Mouse (Mus musculus): Measurements from ENCODE around the gene Tmem245. TPM values are rescaled to one million over a fixed set of nuclear protein-coding genes. Genes with fewer than 3 reads are reported as not detected.

Tmem245 gene
- polyA plus RNA-seq, 1 experiment from 2014 or later: 11.6 TPM

DNA sequence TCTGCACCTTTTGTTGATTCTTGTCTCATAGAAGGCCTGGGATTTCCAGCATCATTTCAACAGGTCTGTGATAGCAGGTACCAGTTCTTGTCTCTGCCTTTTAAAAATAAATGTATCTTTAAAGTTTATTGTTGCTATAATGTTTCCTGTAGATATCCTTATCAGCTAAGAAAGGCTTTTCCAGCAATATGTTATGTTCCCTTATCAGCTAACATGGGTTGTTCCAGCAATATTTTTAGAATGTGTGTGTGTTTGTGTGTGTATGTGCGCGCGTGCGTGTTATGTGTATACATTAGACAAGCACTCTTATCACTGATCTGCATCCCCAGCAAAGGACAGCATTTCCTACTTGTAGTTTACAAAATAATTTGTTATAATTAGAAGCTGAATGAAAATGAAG is 85.7 kb downstream of the Tmem245 start:
- Histone ChIP-seq H3K27ac (no peak overlapping the region), H3K4me1 (peaks cover 12% of the 10 kb centered on the region), H3K4me2 (replicated peaks) (no peak overlapping the region), H3K9me3 (no peaks in the 10 kb centered on the region), H3K36me3 (no peaks in the 10 kb centered on the region), H3K4me3 (no peak overlapping the region), H3K27me3 (no peaks in the 10 kb centered on the region), H3K9ac (no peak overlapping the region)
- WGBS: 95% methylated on average over 4 of the region's 4 CpGs
- no peak for ATAC-seq (ENCODE audit: low FRiP score, low read depth)

GRCm38 (mm10) chr4:56858733-56859132 is 88.5 kb downstream of the Tmem245 start:
- Histone ChIP-seq H3K9ac (no peak overlapping the region; the same call in 1 of the 2 replicates), H3K9me3 (no peaks in the 10 kb centered on the region), H3K4me2 (replicated peaks) (no peak overlapping the region), H3K4me1 (peaks cover 12% of the 10 kb centered on the region), H3K4me3 (no peak overlapping the region), H3K36me3 (no peaks in the 10 kb centered on the region), H3K27me3 (no peaks in the 10 kb centered on the region), H3K27ac (no peak overlapping the region)
- 75% methylated on average over 9 of the region's 9 CpGs for WGBS
- no peak for ATAC-seq (ENCODE audit: low FRiP score, low read depth)

DNA sequence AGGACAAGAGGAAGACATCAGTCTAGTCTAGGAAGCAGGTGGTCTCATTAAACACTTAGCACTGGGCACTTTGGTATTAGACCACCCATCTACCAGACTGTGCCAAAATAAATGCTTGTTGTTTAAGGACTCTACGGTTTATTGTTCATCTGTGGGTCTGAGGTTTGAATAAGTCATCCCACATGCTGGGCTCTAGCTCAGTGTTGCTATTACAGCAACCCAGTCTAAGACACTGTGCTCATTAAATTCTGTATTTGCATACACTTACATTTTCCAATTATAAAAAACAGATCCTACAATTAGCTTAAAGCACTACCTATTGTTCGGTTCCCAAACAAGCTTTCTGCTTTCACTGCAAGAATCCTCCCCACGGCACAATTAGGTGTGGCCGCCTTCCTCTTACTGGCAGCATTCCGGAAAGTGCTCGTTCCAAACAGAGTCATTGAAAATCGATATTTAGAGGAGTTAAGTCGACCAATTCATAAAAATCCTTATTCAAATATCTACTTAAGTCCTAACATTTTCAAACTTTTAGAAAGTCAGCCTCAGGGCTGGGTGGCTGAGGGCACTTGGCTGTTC is 90.8 kb downstream of the Tmem245 start:
- 77% methylated on average over 8 of the region's 8 CpGs for WGBS
- Histone ChIP-seq H3K4me3 (no peak overlapping the region), H3K9me3 (no peaks in the 10 kb centered on the region), H3K27me3 (no peaks in the 10 kb centered on the region), H3K4me1 (peaks cover 15% of the 10 kb centered on the region; the same call in 1 of the 2 replicates), H3K36me3 (no peaks in the 10 kb centered on the region), H3K27ac (no peak overlapping the region), H3K9ac (no peak overlapping the region), H3K4me2 (replicated peaks) (no peak overlapping the region)
- ATAC-seq (ENCODE audit: low FRiP score, low read depth): no peak; the same call in 1 of the 2 replicates

DNA sequence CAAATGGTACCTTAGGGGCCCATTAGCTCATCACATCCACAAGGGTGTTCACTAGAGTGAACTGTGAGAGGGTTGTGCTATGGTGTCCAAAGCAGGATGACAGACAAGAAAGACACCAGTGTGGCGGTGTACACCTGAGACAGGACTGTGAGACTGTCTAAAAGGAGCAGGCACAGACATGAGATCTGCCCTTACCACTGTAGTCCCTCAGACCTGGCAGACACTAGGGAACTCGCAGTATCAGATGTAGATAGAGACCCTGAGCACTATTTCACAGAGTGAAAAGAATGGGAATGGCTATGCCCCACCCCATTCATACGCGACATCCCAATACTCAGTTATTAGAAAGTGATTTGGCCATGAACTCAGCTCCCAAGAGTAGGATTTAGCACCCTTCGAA is 91.3 kb downstream of the Tmem245 start:
- Histone ChIP-seq H3K27me3 (no peaks in the 10 kb centered on the region), H3K9me3 (no peaks in the 10 kb centered on the region), H3K9ac (no peak overlapping the region), H3K4me3 (no peak overlapping the region), H3K4me1 (peaks cover 19% of the 10 kb centered on the region; the same call in 1 of the 2 replicates), H3K4me2 (replicated peaks) (no peak overlapping the region), H3K36me3 (no peaks in the 10 kb centered on the region), H3K27ac (no peak overlapping the region)
- WGBS: 92% methylated on average over 5 of the region's 5 CpGs
- ATAC-seq (ENCODE audit: low FRiP score, low read depth): no peak

DNA sequence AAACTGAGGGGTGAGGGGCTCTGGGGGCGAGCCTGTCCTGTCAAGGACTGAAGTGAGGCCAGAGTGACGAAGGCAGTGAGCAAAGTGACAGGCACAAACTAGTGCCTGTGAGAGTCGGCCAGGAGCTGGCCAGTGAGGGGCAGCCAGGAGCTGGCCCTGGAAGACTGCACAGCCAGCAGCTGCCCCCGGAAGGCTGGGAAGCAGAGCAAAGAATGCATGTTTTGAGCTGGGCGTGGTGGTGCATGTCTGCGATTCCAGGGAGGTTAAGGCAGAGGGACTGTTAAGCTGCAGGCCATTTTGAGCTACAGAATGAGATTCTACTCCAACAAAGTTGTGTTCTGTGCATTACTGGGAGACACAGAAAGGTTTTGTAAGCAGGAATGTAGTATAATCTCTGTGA is 96.5 kb downstream of the Tmem245 start:
- Histone ChIP-seq H3K27ac (peak overlapping the region; percentile 11; the same call in 1 of the 2 replicates), H3K9ac (0 out of 2 replicates have a peak overlapping the region, but pooled peaks have one; percentile 8), H3K36me3 (peaks cover 3% of the 10 kb centered on the region; the same call in 1 of the 2 replicates), H3K9me3 (no peaks in the 10 kb centered on the region), H3K4me1 (peaks cover 23% of the 10 kb centered on the region), H3K4me3 (no peak overlapping the region), H3K4me2 (replicated peaks) (no peak overlapping the region), H3K27me3 (no peaks in the 10 kb centered on the region)
- 35% methylated on average over 6 of the region's 6 CpGs for WGBS
- ATAC-seq (ENCODE audit: low FRiP score, low read depth): no peak

DNA sequence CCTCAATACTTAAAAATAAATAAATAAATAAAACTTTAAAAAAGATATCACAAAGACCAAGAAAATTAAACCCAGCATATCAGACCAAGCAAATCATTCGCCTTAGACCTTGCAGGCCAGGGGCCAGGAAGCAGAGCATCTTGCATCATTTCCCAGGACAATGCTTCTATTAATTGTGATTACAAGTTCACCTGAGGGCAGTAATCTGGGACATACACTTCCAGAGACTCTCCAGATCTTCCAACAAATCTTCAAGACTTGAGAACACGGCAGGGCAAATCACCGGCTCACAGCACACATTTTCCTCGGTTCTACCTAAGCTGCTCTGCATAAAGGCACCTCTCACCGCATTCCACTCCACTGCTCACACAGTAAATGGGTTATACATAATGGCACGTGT is 99.2 kb downstream of the Tmem245 start:
- Histone ChIP-seq H3K9ac (no peak overlapping the region), H3K27me3 (no peaks in the 10 kb centered on the region), H3K4me1 (peaks cover 16% of the 10 kb centered on the region), H3K36me3 (peaks cover 22% of the 10 kb centered on the region), H3K4me3 (no peak overlapping the region), H3K27ac (no peak overlapping the region), H3K9me3 (peaks cover 3% of the 10 kb centered on the region; the same call in 1 of the 2 replicates), H3K4me2 (replicated peaks) (no peak overlapping the region)
- WGBS: 88% methylated on average over 6 of the region's 6 CpGs
- no peak for ATAC-seq (ENCODE audit: low FRiP score, low read depth)

GRCm38 (mm10) chr4:56847400-56847799 is 99.8 kb downstream of the Tmem245 start:
- Histone ChIP-seq H3K36me3 (peaks cover 22% of the 10 kb centered on the region), H3K4me2 (replicated peaks) (no peak overlapping the region), H3K9ac (no peak overlapping the region), H3K4me1 (peaks cover 11% of the 10 kb centered on the region), H3K4me3 (no peak overlapping the region), H3K27ac (no peak overlapping the region), H3K9me3 (peaks cover 3% of the 10 kb centered on the region; the same call in 1 of the 2 replicates), H3K27me3 (no peaks in the 10 kb centered on the region)
- whole genome bisulfite sequencing: 91% methylated on average over 3 of the region's 3 CpGs
- no peak for ATAC-seq (ENCODE audit: low FRiP score, low read depth)

GRCm38 (mm10) chr4:56845896-56846533 is 101.2 kb downstream of the Tmem245 start:
- H3K9ac ChIP-seq: no peak overlapping the region
- H3K27ac ChIP-seq: no peak overlapping the region
- 67% methylated on average over 12 of the region's 12 CpGs for WGBS
- peaks cover 3% of the 10 kb centered on the region; the same call in 1 of the 2 replicates for H3K9me3 ChIP-seq
- peaks cover 32% of the 10 kb centered on the region for H3K36me3 ChIP-seq
- H3K27me3 ChIP-seq: no peaks in the 10 kb centered on the region
- peaks cover 5% of the 10 kb centered on the region for H3K4me1 ChIP-seq
- H3K4me3 ChIP-seq: no peak overlapping the region
- no peak overlapping the region for H3K4me2 ChIP-seq (replicated peaks)
- ATAC-seq (ENCODE audit: low FRiP score, low read depth): no peak

- Histone ChIP-seq H3K4me3 (no peak overlapping the region), H3K9me3 (peaks cover 3% of the 10 kb centered on the region; the same call in 1 of the 2 replicates), H3K9ac (no peak overlapping the region), H3K36me3 (peaks cover 42% of the 10 kb centered on the region), H3K4me2 (replicated peaks) (no peak overlapping the region), H3K27me3 (no peaks in the 10 kb centered on the region), H3K4me1 (no peaks in the 10 kb centered on the region), H3K27ac (no peak overlapping the region)
- WGBS: 90% methylated on average over 4 of the region's 4 CpGs
- ATAC-seq (ENCODE audit: low FRiP score, low read depth): no peak
These were observed 102.3 kb downstream of the Tmem245 start for GRCm38 (mm10) chr4:56844911-56845310.

DNA sequence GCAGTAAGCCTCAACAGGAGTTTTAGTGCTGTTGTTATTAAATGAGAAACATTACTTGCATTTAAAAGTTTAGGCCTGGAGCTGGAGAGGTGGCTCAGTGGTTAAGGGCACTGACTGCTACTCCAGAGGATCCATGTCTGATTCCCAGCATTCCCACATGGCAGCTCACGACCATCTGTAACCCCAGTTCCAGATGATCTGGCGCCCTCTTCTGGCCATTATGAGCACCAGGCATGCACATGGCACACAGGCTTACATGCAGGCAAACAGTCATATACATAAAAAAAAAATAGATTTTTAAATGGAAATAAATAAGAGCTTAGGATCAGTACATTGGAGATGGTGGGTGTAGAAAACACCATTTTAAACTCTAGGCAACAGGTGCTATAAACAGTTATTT is 103.3 kb downstream of the Tmem245 start:
- no peak overlapping the region for H3K27ac ChIP-seq
- no peak overlapping the region for H3K9ac ChIP-seq
- peaks cover 3% of the 10 kb centered on the region; the same call in 1 of the 2 replicates for H3K9me3 ChIP-seq
- H3K4me2 ChIP-seq (replicated peaks): no peak overlapping the region
- H3K36me3 ChIP-seq: peaks cover 42% of the 10 kb centered on the region
- 94% methylated on average over 2 of the region's 2 CpGs for WGBS
- no peaks in the 10 kb centered on the region for H3K4me1 ChIP-seq
- no peaks in the 10 kb centered on the region for H3K27me3 ChIP-seq
- no peak overlapping the region for H3K4me3 ChIP-seq
- ATAC-seq (ENCODE audit: low FRiP score, low read depth): no peak

- Histone ChIP-seq H3K36me3 (peaks cover 53% of the 10 kb centered on the region), H3K9me3 (peaks cover 3% of the 10 kb centered on the region; the same call in 1 of the 2 replicates), H3K9ac (no peak overlapping the region), H3K27ac (no peak overlapping the region), H3K4me2 (replicated peaks) (no peak overlapping the region), H3K27me3 (no peaks in the 10 kb centered on the region), H3K4me1 (no peaks in the 10 kb centered on the region), H3K4me3 (no peak overlapping the region)
- WGBS: 85% methylated on average over 7 of the region's 7 CpGs
- ATAC-seq (ENCODE audit: low FRiP score, low read depth): no peak
These were observed 104.7 kb downstream of the Tmem245 start for GRCm38 (mm10) chr4:56842501-56842900.

DNA sequence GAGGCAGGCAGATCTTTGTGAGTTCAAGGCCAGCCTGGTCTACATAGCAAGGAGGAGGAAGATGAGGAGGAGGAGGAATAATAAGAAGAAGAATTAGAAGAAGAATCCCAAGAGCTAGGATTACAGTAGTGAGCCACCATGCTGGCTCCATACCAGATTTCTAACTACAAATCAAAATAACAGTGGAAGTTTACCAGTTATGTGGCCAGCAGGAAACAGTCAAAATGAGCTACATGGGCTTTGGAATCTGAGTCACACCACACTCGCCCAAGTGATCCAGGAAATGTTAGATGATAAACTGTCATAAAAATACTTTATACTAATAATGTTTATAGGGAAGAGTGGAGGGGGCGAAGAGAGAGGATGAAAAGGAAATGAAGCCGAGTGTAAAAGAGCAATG is 106.9 kb downstream of the Tmem245 start:
- Histone ChIP-seq H3K27me3 (no peaks in the 10 kb centered on the region), H3K4me1 (no peaks in the 10 kb centered on the region), H3K27ac (no peak overlapping the region), H3K9ac (no peak overlapping the region), H3K9me3 (peaks cover 3% of the 10 kb centered on the region; the same call in 1 of the 2 replicates), H3K4me2 (replicated peaks) (no peak overlapping the region), H3K36me3 (peaks cover 62% of the 10 kb centered on the region), H3K4me3 (no peak overlapping the region)
- no peak for ATAC-seq (ENCODE audit: low FRiP score, low read depth)
- WGBS: 79% methylated on average over 3 of the region's 3 CpGs

Measured in limb, embryonic 13.5 days (tissue).